Mouse (Mus musculus) kidney, adult 2 months (tissue): ENCODE measurements at regions not wholly inside any gene's neighbourhood (a gene's known extent, or its start where the extent isn't known, plus 50 kb on each side); places are given as distances from the start of the nearest gene placed in this dataset.

Experiments
- DNase-seq: peaks from one replicate; pipeline ENCODE4 v3.0.0; 2021
- H3K27ac ChIP-seq: fragments of 200-500 bp; 2 replicates; pipeline ENCODE4 v1.5.1; 2012; ENCODE audit warnings: low read depth, low read length, control low read depth, inconsistent platforms; ENCODE audit not compliant: insufficient read depth
- H3K27me3 ChIP-seq: fragments of 200-500 bp; replicated peaks from 2 replicates; pipeline ENCODE4 v1.6.1; 2012; ENCODE audit warnings: mild to moderate bottlenecking, moderate library complexity, low read length, inconsistent platforms; ENCODE audit not compliant: control insufficient read depth, insufficient read depth
- H3K36me3 ChIP-seq: fragments of 200-500 bp; 2 replicates; pipeline ENCODE4 v1.6.1; 2012; ENCODE audit warnings: mild to moderate bottlenecking, moderate library complexity, low read length, inconsistent platforms; ENCODE audit not compliant: control insufficient read depth, insufficient read depth
- H3K4me1 ChIP-seq: fragments of 200-500 bp; 2 replicates; pipeline ENCODE4 v1.6.1; 2011; ENCODE audit warnings: low read length; ENCODE audit not compliant: control insufficient read depth, insufficient read depth
- H3K4me3 ChIP-seq: fragments of 200-500 bp; 2 replicates; pipeline ENCODE4 v1.5.1; 2011; ENCODE audit warnings: mild to moderate bottlenecking, low read depth, low read length, control low read depth; ENCODE audit not compliant: insufficient read depth
- CTCF ChIP-seq: fragments of 200-500 bp; conservative IDR thresholded peaks from 2 replicates; pipeline ENCODE4 v1.5.1; 2011; ENCODE audit warnings: low read depth, mild to moderate bottlenecking, control low read depth, low read length, moderate library complexity, mixed read lengths; ENCODE audit not compliant: insufficient read depth, insufficient read length
- POLR2A ChIP-seq: fragments of 200-500 bp; IDR thresholded peaks from one replicate; pipeline ENCODE4 v1.6.1; 2011; ENCODE audit warnings: low read depth, low read length, control low read depth
- WGBS: fragments of 180-500 bp; shearing (Covaris S2); methylation state at CpG from one replicate; pipeline ENCODE4 v1.1.7; 2018; 5-methylcytosine and 5-hydroxymethylcytosine counted together

- no peaks in the 10 kb centered on the region; the same call in 1 of the 2 replicates for H3K27me3 ChIP-seq
- no peak for TF ChIP-seq CTCF
- TF ChIP-seq POLR2A, result no peak
- no peaks in the 10 kb centered on the region for H3K4me1 ChIP-seq
- H3K27ac ChIP-seq, result no peak overlapping the region
- no peak for DNase-seq
- 68% methylated on average over 6 of the region's 6 CpGs for WGBS
- H3K4me3 ChIP-seq, result no peak overlapping the region
- H3K36me3 ChIP-seq, result no peaks in the 10 kb centered on the region
Measured at GRCm38 (mm10) chr8:92607604-92608003, 66.5 kb upstream of the Irx6 start.

GRCm38 (mm10) chr8:92609908-92610307, 64.2 kb upstream of the Irx6 start:
- no peak for DNase-seq
- H3K27ac ChIP-seq, result no peak overlapping the region
- H3K4me1 ChIP-seq, result no peaks in the 10 kb centered on the region
- no peak overlapping the region for H3K4me3 ChIP-seq
- no peaks in the 10 kb centered on the region; the same call in 1 of the 2 replicates for H3K27me3 ChIP-seq
- TF ChIP-seq CTCF (no peak), POLR2A (no peak)
- H3K36me3 ChIP-seq, result no peaks in the 10 kb centered on the region
- 62% methylated on average over 2 of the region's 2 CpGs for WGBS

- Histone ChIP-seq H3K36me3 (no peaks in the 10 kb centered on the region), H3K4me1 (no peaks in the 10 kb centered on the region), H3K4me3 (no peak overlapping the region), H3K27me3 (no peaks in the 10 kb centered on the region; the same call in 1 of the 2 replicates), H3K27ac (no peak overlapping the region)
- 77% methylated on average over 6 of the region's 6 CpGs for whole genome bisulfite sequencing
- no peak for DNase-seq
- TF ChIP-seq POLR2A (no peak), CTCF (no peak)
Measured at GRCm38 (mm10) chr8:92610487-92611059, 63.5 kb upstream of the Irx6 start.

- Histone ChIP-seq H3K36me3 (no peaks in the 10 kb centered on the region), H3K27me3 (no peaks in the 10 kb centered on the region; the same call in 1 of the 2 replicates), H3K4me1 (no peaks in the 10 kb centered on the region), H3K4me3 (no peak overlapping the region), H3K27ac (no peak overlapping the region)
- peak; percentile 53 for TF ChIP-seq CTCF
- TF ChIP-seq POLR2A, result no peak
- DNase-seq, result peak; percentile 4
- 15% methylated on average over 4 of the region's 4 CpGs for WGBS
Measured at GRCm38 (mm10) chr8:92613486-92613885, 60.6 kb upstream of the Irx6 start.

- H3K36me3 ChIP-seq, result no peaks in the 10 kb centered on the region
- H3K4me3 ChIP-seq, result no peak overlapping the region
- DNase-seq, result no peak
- TF ChIP-seq CTCF (no peak), POLR2A (no peak)
- H3K27ac ChIP-seq, result no peak overlapping the region
- WGBS, result 59% methylated on average over 10 of the region's 10 CpGs
- H3K27me3 ChIP-seq, result no peaks in the 10 kb centered on the region
- no peaks in the 10 kb centered on the region for H3K4me1 ChIP-seq
Measured at GRCm38 (mm10) chr8:92616341-92617115, 57.6 kb upstream of the Irx6 start.

- Histone ChIP-seq H3K36me3 (no peaks in the 10 kb centered on the region), H3K27me3 (no peaks in the 10 kb centered on the region), H3K27ac (no peak overlapping the region), H3K4me3 (no peak overlapping the region), H3K4me1 (no peaks in the 10 kb centered on the region)
- TF ChIP-seq CTCF (no peak), POLR2A (no peak)
- no peak for DNase-seq
- WGBS, result 81% methylated on average over 14 of the region's 14 CpGs
Measured at GRCm38 (mm10) chr8:92618281-92618680, 55.8 kb upstream of the Irx6 start.
